Mouse (Mus musculus): Measurements from ENCODE around the gene Gga1.

DNA sequence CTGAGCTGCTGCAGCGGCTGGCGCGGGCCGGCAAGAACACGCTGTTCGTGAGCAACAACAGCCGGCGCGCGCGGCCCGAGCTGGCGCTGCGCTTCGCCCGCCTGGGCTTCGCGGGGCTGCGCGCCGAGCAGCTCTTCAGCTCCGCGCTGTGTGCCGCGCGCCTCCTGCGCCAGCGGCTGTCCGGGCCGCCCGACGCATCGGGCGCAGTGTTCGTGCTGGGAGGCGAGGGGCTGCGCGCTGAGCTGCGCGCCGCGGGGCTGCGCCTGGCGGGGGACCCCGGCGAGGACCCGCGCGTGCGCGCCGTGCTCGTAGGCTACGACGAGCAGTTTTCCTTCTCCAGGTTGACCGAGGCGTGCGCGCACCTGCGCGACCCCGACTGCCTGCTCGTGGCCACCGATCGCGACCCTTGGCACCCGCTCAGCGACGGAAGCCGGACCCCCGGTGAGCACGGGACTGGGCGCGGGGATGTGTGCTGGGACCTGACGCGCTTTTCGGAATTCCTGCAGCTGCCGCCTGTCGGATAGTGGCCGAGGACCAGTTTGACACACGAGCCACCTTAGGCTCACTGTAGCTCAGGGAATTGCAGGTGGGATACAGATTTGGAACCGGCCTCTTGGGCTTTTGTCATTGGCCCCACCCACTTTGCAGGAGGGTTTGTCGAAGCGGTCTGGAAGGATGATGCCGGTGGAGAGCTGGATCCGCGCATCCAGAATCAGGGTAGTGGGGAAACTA lies 37.3 kb downstream of the Gga1 start:
- TF ChIP-seq CTCF (IDR thresholded peaks at IDR 0.05) (no peak), POLR2A (IDR thresholded peaks at IDR 0.05; ENCODE audit: insufficient read depth, low read depth, low read length) (no peak)

Data from heart, adult 2 months (tissue).